Mouse (Mus musculus) bone marrow macrophage, adult 2 months (primary cell): Measurements from ENCODE around the gene Ctsd. TPM values are rescaled to one million over a fixed set of nuclear protein-coding genes. Genes with fewer than 3 reads are reported as not detected.

Source experiments
- H3K27ac ChIP-seq: 2 replicates; pipeline ENCODE4 v1.5.1; 2012; ENCODE audit warnings: low read depth, low read length; ENCODE audit not compliant: insufficient read depth
- H3K4me1 ChIP-seq: 2 replicates; pipeline ENCODE4 v1.6.1; 2012; ENCODE audit warnings: low read length; ENCODE audit not compliant: control insufficient read depth, insufficient read depth
- H3K4me3 ChIP-seq: 2 replicates; pipeline ENCODE4 v1.5.1; 2012; ENCODE audit warnings: mild to moderate bottlenecking, low read length, moderate library complexity; ENCODE audit not compliant: insufficient read depth
- CTCF ChIP-seq: IDR thresholded peaks from 2 replicates; pipeline ENCODE4 v1.5.1; 2012; ENCODE audit warnings: low read depth, mild to moderate bottlenecking, low read length, moderate library complexity
- POLR2A ChIP-seq: IDR thresholded peaks from 2 replicates; pipeline ENCODE4 v1.6.1; 2012; ENCODE audit warnings: mild to moderate bottlenecking, low read depth, low read length, borderline replicate concordance
- polyA plus RNA-seq: library from polyadenylated mRNA; stranded (reverse); fragments of >200 nt; gene quantifications from 2 replicates; pipeline ENCODE4 v1.2.4, GENCODE M21; 2012; ENCODE audit not compliant: missing spikeins, insufficient read depth, insufficient read length

The Ctsd gene
- polyA plus RNA-seq, 1 experiment, result 3,060 TPM

- Histone ChIP-seq H3K4me3 (peak overlapping the region; percentile 38), H3K4me1 (peaks cover 65% of the 10 kb centered on the region), H3K27ac (peak overlapping the region; percentile 98)
- TF ChIP-seq POLR2A, result no peak
- TF ChIP-seq CTCF, result no peak
Measured at GRCm38 (mm10) chr7:142389961-142390650, 2.3 kb upstream of the Ctsd start.

- peaks cover 53% of the 10 kb centered on the region for H3K4me1 ChIP-seq
- H3K4me3 ChIP-seq, result no peak overlapping the region
- TF ChIP-seq POLR2A (no peak), CTCF (no peak)
- H3K27ac ChIP-seq, result peak overlapping the region; percentile 98
Measured at GRCm38 (mm10) chr7:142388740-142389139, 902 bp upstream of the Ctsd start.

GRCm38 (mm10) chr7:142388198-142388597 lies 360 bp upstream of the Ctsd start:
- peaks cover 53% of the 10 kb centered on the region for H3K4me1 ChIP-seq
- peak overlapping the region; percentile 98 for H3K27ac ChIP-seq
- TF ChIP-seq POLR2A, result no peak
- TF ChIP-seq CTCF, result no peak
- H3K4me3 ChIP-seq, result peak overlapping the region; percentile 26; the same call in 1 of the 2 replicates

- H3K4me3 ChIP-seq, result peak overlapping the region; percentile 84
- H3K27ac ChIP-seq, result peak overlapping the region; percentile 93
- H3K4me1 ChIP-seq, result peaks cover 46% of the 10 kb centered on the region
- TF ChIP-seq CTCF (no peak), POLR2A (no peak)
Measured at GRCm38 (mm10) chr7:142386621-142387201, 1.1 kb downstream of the Ctsd start.

GRCm38 (mm10) chr7:142385742-142386403 lies 2.0 kb downstream of the Ctsd start:
- Histone ChIP-seq H3K27ac (peak overlapping the region; percentile 93), H3K4me1 (peaks cover 38% of the 10 kb centered on the region)
- TF ChIP-seq CTCF, result no peak; the same call in 1 of the 2 replicates
- no peak for TF ChIP-seq POLR2A

GRCm38 (mm10) chr7:142384306-142384705 lies 3.5 kb downstream of the Ctsd start:
- Histone ChIP-seq H3K4me3 (peak overlapping the region; percentile 84), H3K4me1 (peaks cover 25% of the 10 kb centered on the region), H3K27ac (peak overlapping the region; percentile 93)
- TF ChIP-seq POLR2A (no peak), CTCF (no peak)

More at GRCm38 (mm10) chr7:142385742-142386403, 2.0 kb downstream of the Ctsd start:
- peak overlapping the region; percentile 84 for H3K4me3 ChIP-seq

- Histone ChIP-seq H3K4me1 (peaks cover 12% of the 10 kb centered on the region), H3K27ac (peak within 1 kb of the TSS; percentile 93), H3K4me3 (peak within 1 kb of the TSS; percentile 84)
- TF ChIP-seq POLR2A (no peak), CTCF (no peak)
Measured at GRCm38 (mm10) chr7:142382567-142382966, 5.3 kb downstream of the Ctsd start, which contains the start of gene Gm49369. Gm49369 (minus strand) TSS chr7:142382667.

GRCm38 (mm10) chr7:142381175-142381574 lies 6.7 kb downstream of the Ctsd start:
- H3K4me3 ChIP-seq, result no peak overlapping the region
- H3K4me1 ChIP-seq, result peaks cover 12% of the 10 kb centered on the region

GRCm38 (mm10) chr7:142379186-142379585 lies 8.7 kb downstream of the Ctsd start:
- Histone ChIP-seq H3K4me1 (peaks cover 12% of the 10 kb centered on the region), H3K4me3 (no peak overlapping the region), H3K27ac (no peak overlapping the region)
- TF ChIP-seq POLR2A, result no peak
- no peak for TF ChIP-seq CTCF

More at GRCm38 (mm10) chr7:142381175-142381574, 6.7 kb downstream of the Ctsd start:
- TF ChIP-seq POLR2A (no peak), CTCF (no peak)
- H3K27ac ChIP-seq, result no peak overlapping the region
